Mouse (Mus musculus): Measurements from ENCODE around the gene Artn.

- no peak for TF ChIP-seq CTCF (IDR thresholded peaks at IDR 0.05; ENCODE audit: borderline replicate concordance, insufficient read depth, low read depth, low read length)
- TF ChIP-seq POLR2A (IDR thresholded peaks at IDR 0.05; ENCODE audit: borderline replicate concordance, insufficient read depth, low read length): 0 out of 2 replicates have a peak, but pooled peaks have one; percentile 2
Measured at GRCm38 (mm10) chr4:117914031-117914430, 15.5 kb downstream of the Artn start.
